Mouse (Mus musculus) bone marrow, adult 2 months (tissue): ENCODE data around the gene Phtf2. TPM values are rescaled to one million over a fixed set of nuclear protein-coding genes. Genes with fewer than 3 reads are reported as not detected.

Experiments used
- H3K27ac ChIP-seq: fragments of 200-500 bp; 2 replicates; pipeline ENCODE4 v1.5.1; 2012; ENCODE audit warnings: low read depth, mild to moderate bottlenecking, control low read depth, inconsistent platforms, low read length; ENCODE audit not compliant: control insufficient read depth, poor library complexity, insufficient read depth
- H3K4me1 ChIP-seq: fragments of 200-500 bp; 2 replicates; pipeline ENCODE4 v1.6.1; 2011; ENCODE audit warnings: low read length; ENCODE audit not compliant: control insufficient read depth, insufficient read depth
- H3K4me3 ChIP-seq: fragments of 200-500 bp; replicated peaks from 2 replicates; pipeline ENCODE3; 2011; ENCODE audit warnings: mild to moderate bottlenecking, low read depth, low read length, control low read depth; ENCODE audit not compliant: control insufficient read depth
- CTCF ChIP-seq: fragments of 200-500 bp; IDR thresholded peaks from 2 replicates; pipeline ENCODE4 v1.5.1; 2011; ENCODE audit warnings: low read length, control low read depth; ENCODE audit not compliant: control insufficient read depth, insufficient read depth
- POLR2A ChIP-seq: fragments of 200-500 bp; IDR thresholded peaks from 2 replicates; pipeline ENCODE4 v1.6.1; 2011; ENCODE audit warnings: low read depth, mild to moderate bottlenecking, control low read depth, low read length, borderline replicate concordance; ENCODE audit not compliant: control insufficient read depth
- WGBS: fragments of 180-500 bp; shearing (Covaris S2); methylation state at CpG from one replicate; pipeline ENCODE4 v1.1.7; 2018; 5-methylcytosine and 5-hydroxymethylcytosine counted together
- polyA plus RNA-seq: library from polyadenylated mRNA; stranded (reverse); fragments of >200 nt; gene quantifications from 2 replicates; pipeline ENCODE4 v1.2.4, GENCODE M21; 2011; ENCODE audit warnings: low replicate concordance; ENCODE audit not compliant: missing spikeins, insufficient read depth, insufficient read length

The Phtf2 gene
- 4.6 and 4.7 TPM in 2 replicates for polyA plus RNA-seq

DNA sequence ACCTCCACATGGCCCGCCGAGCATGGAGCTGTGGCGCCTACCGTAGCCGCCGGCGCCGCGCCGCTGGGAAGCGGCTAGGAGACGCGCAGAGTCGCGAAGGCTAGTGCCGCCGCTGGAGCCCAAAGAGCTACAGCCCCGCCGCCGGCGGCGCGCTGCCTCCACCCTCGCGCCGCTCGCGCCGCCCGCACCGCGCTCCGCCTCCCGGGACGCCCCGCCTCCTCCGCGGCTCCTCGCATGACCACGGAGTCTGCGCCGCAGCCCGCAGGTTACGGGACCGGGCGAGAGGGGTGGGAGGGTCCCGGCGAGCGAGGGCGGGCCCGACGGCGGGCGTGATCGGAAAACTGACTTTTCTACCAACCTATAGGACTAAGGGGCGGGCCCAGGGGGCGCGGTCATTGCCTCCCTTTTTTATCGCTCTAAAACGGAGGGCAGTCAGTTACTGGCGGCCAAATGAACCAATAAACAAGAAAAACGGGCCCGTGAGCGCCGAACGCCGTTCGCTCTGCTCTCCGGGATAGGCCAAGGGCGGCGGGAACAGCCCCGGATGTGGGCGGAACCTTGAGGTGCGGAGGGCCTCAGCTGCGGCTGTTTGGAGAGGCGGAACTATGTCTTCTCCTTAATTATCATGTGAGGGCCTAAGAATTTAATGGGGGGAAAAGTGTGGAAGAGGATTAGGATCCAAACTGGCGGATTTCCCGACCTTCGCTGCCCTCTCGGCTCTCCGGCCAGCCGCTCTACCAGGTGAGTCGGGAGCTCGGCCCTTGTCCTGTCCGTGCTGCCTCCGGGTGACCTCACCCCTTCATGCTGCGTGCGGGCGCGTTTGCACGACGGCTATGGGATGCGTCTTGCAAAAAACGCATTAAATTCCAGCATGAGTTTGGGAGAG is at the start of gene Phtf2, which contains the start of gene Tmem60:
Gene Phtf2, minus strand, starts transcription at position 210 of the 886 bp plus-strand sequence.
Gene Tmem60, plus strand, starts transcription at position 277 of the 886 bp plus-strand sequence.
- under 1% methylated on average over 94 of the region's 94 CpGs for WGBS
- Histone ChIP-seq H3K4me1 (peaks cover 2% of the 10 kb centered on the region; the same call in 1 of the 2 replicates), H3K4me3 (peak within 1 kb of the TSS; percentile 98), H3K27ac (peak within 1 kb of the TSS; percentile 97)
- TF ChIP-seq POLR2A (peak; percentile 94; the same call in 1 of the 2 replicates), CTCF (no peak)

DNA sequence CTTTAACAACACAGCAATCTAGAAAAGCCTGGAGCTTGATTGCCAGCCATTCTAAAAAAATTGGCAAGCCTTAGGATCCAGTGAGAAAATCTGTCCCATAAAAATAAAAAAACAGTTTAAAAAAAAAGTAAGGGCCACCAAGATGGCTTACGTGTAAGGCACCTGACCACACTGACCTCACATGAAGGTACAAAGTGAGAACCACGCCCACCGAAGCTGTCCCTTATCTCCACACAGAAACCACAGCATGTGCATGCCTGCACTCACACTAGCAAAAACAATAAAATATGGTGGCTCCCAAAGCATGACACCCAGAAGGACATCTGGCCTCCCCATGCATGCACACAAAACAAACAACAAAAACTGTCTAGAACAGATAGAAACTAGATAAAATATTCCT is 49.4 kb upstream of the Phtf2 start:
- WGBS: 21% methylated on average over 3 of the region's 3 CpGs
- Histone ChIP-seq H3K27ac (no peak overlapping the region), H3K4me3 (no peak overlapping the region), H3K4me1 (peaks cover 6% of the 10 kb centered on the region)
- TF ChIP-seq CTCF (no peak), POLR2A (no peak)

- Histone ChIP-seq H3K4me3 (no peak overlapping the region), H3K4me1 (peaks cover 2% of the 10 kb centered on the region), H3K27ac (no peak overlapping the region)
- no peak for TF ChIP-seq CTCF
- TF ChIP-seq POLR2A: no peak
Observed at GRCm38 (mm10) chr5:20930430-20930829, 48.5 kb upstream of the Phtf2 start.

DNA sequence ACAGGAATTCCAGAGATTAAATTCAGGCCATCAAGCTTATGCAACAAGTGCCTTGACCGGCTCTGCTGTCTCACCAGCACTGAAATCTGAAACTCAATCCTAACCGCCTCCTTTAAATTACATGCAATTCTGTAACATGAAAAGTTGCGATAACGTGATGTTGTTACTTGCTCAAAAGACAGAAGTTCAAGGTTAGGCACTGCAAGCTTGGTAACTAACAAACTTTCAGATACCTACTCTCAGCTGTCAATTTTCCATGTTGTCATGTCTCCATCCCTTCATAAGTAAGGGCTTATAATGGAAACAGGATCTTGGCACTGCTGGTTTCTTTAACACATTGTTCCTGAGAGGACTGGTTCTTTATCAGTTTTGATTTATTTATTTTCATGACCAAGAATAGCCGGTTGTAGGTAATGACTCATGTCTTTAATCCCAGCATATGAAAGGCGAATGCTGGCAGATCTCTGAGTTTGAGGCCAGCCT is 47.8 kb upstream of the Phtf2 start:
- no peak overlapping the region for H3K4me3 ChIP-seq
- peaks cover 2% of the 10 kb centered on the region for H3K4me1 ChIP-seq
- WGBS: 49% methylated on average over 6 of the region's 6 CpGs
- TF ChIP-seq POLR2A (no peak), CTCF (no peak)
- no peak overlapping the region for H3K27ac ChIP-seq

GRCm38 (mm10) chr5:20925451-20925850 is 43.5 kb upstream of the Phtf2 start:
- WGBS: 66% methylated on average over 3 of the region's 3 CpGs
- no peaks in the 10 kb centered on the region; the same call in 1 of the 2 replicates for H3K4me1 ChIP-seq

DNA sequence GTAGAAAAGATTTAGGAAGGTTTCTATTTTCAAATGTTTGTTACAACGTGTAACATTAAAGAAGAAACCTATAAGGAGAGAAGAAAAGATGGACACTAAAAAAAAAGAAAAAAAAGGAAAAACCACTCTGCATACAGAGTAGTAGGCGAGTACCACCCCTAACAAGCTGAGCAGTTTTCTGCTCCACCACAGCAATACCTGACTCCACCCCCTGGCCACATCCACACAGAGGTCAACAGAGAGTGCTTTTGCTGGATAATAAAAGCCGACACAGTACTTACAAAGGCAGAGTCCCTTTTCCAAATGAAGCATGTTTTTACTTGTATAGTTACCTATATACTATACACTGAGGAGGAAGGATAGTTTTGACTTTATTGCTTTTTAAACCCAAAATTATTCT is 42.7 kb upstream of the Phtf2 start:
- TF ChIP-seq CTCF: no peak
- no peak for TF ChIP-seq POLR2A

More at GRCm38 (mm10) chr5:20925451-20925850, 43.5 kb upstream of the Phtf2 start:
- Histone ChIP-seq H3K4me3 (no peak overlapping the region), H3K27ac (no peak overlapping the region)
- TF ChIP-seq POLR2A: no peak
- no peak for TF ChIP-seq CTCF

DNA sequence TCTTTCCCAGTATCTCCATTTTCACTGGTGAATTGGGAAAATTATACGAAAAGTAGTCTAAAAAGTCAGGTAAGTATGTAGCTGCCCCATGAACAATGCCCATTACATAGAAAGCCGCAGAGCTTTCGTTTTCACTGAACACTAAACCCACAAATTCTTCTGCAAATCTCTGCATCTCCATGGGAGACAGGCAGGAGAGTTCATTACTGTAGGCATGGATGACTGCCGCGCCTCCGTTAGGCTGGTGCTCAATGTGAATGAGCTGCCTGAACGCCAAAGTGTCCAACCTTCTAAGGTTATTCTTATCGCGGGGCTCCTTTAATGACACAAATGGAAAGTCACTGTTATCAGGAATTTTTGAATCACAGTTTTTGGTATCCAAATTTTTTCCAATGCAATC is 37.6 kb upstream of the Phtf2 start:
- 95% methylated on average over 9 of the region's 9 CpGs for WGBS

More for the DNA sequence above, 42.7 kb upstream of the Phtf2 start:
- 44% methylated on average over 3 of the region's 3 CpGs for WGBS
- H3K27ac ChIP-seq: no peak overlapping the region
- no peaks in the 10 kb centered on the region for H3K4me1 ChIP-seq
- no peak overlapping the region for H3K4me3 ChIP-seq

GRCm38 (mm10) chr5:20918967-20919366 is 37.0 kb upstream of the Phtf2 start:
- 94% methylated on average over 4 of the region's 4 CpGs for WGBS
- Histone ChIP-seq H3K4me3 (no peak overlapping the region), H3K27ac (no peak overlapping the region), H3K4me1 (no peaks in the 10 kb centered on the region)
- TF ChIP-seq POLR2A: no peak
- no peak for TF ChIP-seq CTCF

More for the DNA sequence above, 37.6 kb upstream of the Phtf2 start:
- no peak overlapping the region for H3K4me3 ChIP-seq
- no peaks in the 10 kb centered on the region for H3K4me1 ChIP-seq
- TF ChIP-seq CTCF: no peak
- TF ChIP-seq POLR2A: no peak
- no peak overlapping the region for H3K27ac ChIP-seq
